Mouse (Mus musculus) stomach, embryonic 16.5 days (tissue): ENCODE results near the gene Tsnaxip1. TPM values are rescaled to one million over a fixed set of nuclear protein-coding genes. Genes with fewer than 3 reads are reported as not detected.

Experiments
- ATAC-seq: fragments of 200-750 bp; cut with Nextera tagmentation; 2 replicates; pipeline ENCODE4 v1.8.0; 2017; ENCODE audit warnings: moderate number of reproducible peaks, moderate TSS enrichment; ENCODE audit not compliant: insufficient read depth, low FRiP score
- H3K27ac ChIP-seq: fragments of 300-500 bp; sonication (generic); 2 replicates; pipeline ENCODE4 v1.5.1; 2014; ENCODE audit warnings: low read length
- H3K27me3 ChIP-seq: fragments of 300-500 bp; sonication (generic); 2 replicates; pipeline ENCODE4 v1.6.1; 2014; ENCODE audit warnings: low read length, control low read depth, mixed read lengths; ENCODE audit not compliant: control insufficient read depth, insufficient read depth
- H3K36me3 ChIP-seq: fragments of 300-500 bp; sonication (generic); 2 replicates; pipeline ENCODE4 v1.6.1; 2014; ENCODE audit warnings: low read length; ENCODE audit not compliant: control insufficient read depth, insufficient read depth
- H3K4me1 ChIP-seq: fragments of 300-500 bp; sonication (generic); 2 replicates; pipeline ENCODE4 v1.6.1; 2014; ENCODE audit warnings: low read length, control low read depth, mixed read lengths; ENCODE audit not compliant: control insufficient read depth, insufficient read depth
- H3K4me2 ChIP-seq: fragments of 300-500 bp; sonication (generic); 2 replicates; pipeline ENCODE4 v1.6.1; 2014; ENCODE audit warnings: low read depth, low read length, mixed read lengths
- H3K4me3 ChIP-seq: fragments of 300-500 bp; sonication (generic); replicated peaks from 2 replicates; pipeline ENCODE4 v1.5.1; 2014; ENCODE audit warnings: mild to moderate bottlenecking, low read length
- H3K9ac ChIP-seq: fragments of 300-500 bp; sonication (generic); 2 replicates; pipeline ENCODE4 v1.6.1; 2014; ENCODE audit warnings: low read length
- H3K9me3 ChIP-seq: fragments of 300-500 bp; sonication (generic); replicated peaks from 2 replicates; pipeline ENCODE4 v1.6.1; 2016; ENCODE audit warnings: low read length, control low read depth; ENCODE audit not compliant: control insufficient read depth
- WGBS: fragments of 180-500 bp; shearing (Covaris S2); extraction: QIAGEN DNeasy Blood & Tissue Kit; methylation state at CpG from one replicate; pipeline ENCODE4 v1.1.7; 2014; 5-methylcytosine and 5-hydroxymethylcytosine counted together
- polyA plus RNA-seq: library from polyadenylated mRNA; unstranded; fragments of >200 nt; fragmentation: Nextera tagmentation; extraction: Ambion mirVana; gene quantifications from 2 replicates; pipeline ENCODE4 v1.2.1, GENCODE M21; 2015

Tsnaxip1 gene
- polyA plus RNA-seq, 1 experiment from 2014 or later: 0.18 TPM

DNA sequence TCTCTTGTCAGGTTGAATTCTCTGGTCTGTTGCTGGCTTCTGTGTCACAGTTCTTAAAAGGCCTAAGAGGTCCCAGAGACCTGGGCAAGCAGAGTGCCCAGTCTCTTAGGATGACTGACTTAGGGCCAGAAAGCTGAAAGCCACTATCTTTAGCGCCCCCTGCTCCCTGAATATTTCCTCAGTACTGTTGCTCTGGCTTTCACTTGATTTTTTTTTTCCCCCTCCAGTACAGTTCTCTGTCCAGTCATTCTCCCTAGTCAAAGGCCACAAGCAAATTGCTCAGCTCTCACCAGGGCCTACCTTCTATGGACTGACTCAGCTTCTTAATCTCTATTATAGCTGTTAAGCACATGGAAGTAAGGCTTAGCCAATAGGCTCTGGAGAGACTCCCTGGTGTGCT is 34.4 kb downstream of the Tsnaxip1 start:
- Histone ChIP-seq H3K4me1 (peaks cover 34% of the 10 kb centered on the region), H3K36me3 (0 out of 2 replicates have a peak, but pooled peaks cover 2% of the 10 kb centered on the region), H3K9me3 (no peaks in the 10 kb centered on the region), H3K9ac (peak overlapping the region; percentile 95), H3K4me3 (peak overlapping the region; percentile 98), H3K4me2 (peak overlapping the region; percentile 88), H3K27ac (no peak overlapping the region), H3K27me3 (no peaks in the 10 kb centered on the region)
- 10% methylated on average over 1 of the region's 1 CpGs for WGBS
- ATAC-seq: no peak

DNA sequence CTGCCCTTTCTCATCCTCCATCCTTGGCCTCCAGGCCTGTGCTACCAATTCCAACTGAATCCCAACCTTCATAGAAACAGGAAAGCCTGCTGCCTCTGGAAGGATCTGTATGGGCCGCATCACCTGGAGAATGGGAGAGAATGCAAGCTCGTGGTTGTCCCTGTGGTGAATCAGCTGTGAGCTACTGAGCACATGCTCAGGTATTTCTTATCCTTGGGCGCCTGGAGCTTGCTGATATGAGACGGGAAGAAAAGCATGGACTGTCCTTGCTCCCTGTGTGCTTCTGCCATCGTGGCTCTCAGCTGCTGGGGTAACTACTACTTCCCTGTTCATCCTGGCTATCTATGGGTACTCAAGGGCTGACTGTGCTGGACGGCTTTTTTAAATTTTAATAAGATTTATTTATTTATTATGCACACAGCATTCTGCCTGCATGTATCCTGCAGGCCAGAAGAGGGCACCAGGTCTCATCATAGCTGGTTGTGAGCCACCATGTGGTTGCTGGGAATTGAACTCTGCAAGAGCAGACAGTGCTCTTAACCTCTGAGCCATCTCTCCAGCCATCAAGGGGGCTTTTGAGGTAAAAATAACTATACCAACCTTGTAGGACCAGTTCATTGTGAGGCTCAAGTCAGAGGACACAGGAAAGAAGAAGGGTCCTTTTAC is 39.0 kb downstream of the Tsnaxip1 start:
- Histone ChIP-seq H3K9me3 (no peaks in the 10 kb centered on the region), H3K36me3 (peaks cover 5% of the 10 kb centered on the region; the same call in 1 of the 2 replicates), H3K9ac (no peak overlapping the region), H3K4me1 (peaks cover 12% of the 10 kb centered on the region), H3K27me3 (no peaks in the 10 kb centered on the region), H3K27ac (no peak overlapping the region), H3K4me3 (no peak overlapping the region), H3K4me2 (no peak overlapping the region)
- 80% methylated on average over 6 of the region's 6 CpGs for WGBS
- ATAC-seq: no peak

DNA sequence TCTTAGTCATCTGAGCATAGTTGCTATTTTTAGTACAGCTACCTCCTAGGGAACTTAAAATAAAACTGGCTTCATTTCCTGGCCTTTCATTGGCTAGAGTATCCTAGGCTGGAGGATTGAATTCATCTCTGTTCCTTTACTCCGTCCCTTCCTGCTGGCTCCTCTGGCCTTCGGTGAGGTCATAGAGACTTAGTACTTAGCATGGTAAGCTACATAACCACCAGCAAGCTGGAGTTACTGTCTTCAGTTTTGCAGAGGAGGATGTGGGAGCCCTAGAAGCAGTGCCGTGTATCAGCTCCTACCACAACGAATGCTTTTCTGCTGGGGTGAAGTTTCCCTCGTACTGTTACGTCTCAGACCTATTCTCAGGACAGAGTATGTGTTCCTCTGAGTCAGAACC is 46.8 kb downstream of the Tsnaxip1 start:
- no peak overlapping the region for H3K9ac ChIP-seq
- no peaks in the 10 kb centered on the region for H3K9me3 ChIP-seq
- ATAC-seq: peak; percentile 44; the same call in 1 of the 2 replicates
- H3K4me3 ChIP-seq: no peak overlapping the region
- H3K4me1 ChIP-seq: no peaks in the 10 kb centered on the region
- WGBS: 80% methylated on average over 6 of the region's 6 CpGs
- H3K27ac ChIP-seq: no peak overlapping the region
- H3K4me2 ChIP-seq: no peak overlapping the region
- peaks cover 19% of the 10 kb centered on the region for H3K36me3 ChIP-seq
- H3K27me3 ChIP-seq: no peaks in the 10 kb centered on the region

DNA sequence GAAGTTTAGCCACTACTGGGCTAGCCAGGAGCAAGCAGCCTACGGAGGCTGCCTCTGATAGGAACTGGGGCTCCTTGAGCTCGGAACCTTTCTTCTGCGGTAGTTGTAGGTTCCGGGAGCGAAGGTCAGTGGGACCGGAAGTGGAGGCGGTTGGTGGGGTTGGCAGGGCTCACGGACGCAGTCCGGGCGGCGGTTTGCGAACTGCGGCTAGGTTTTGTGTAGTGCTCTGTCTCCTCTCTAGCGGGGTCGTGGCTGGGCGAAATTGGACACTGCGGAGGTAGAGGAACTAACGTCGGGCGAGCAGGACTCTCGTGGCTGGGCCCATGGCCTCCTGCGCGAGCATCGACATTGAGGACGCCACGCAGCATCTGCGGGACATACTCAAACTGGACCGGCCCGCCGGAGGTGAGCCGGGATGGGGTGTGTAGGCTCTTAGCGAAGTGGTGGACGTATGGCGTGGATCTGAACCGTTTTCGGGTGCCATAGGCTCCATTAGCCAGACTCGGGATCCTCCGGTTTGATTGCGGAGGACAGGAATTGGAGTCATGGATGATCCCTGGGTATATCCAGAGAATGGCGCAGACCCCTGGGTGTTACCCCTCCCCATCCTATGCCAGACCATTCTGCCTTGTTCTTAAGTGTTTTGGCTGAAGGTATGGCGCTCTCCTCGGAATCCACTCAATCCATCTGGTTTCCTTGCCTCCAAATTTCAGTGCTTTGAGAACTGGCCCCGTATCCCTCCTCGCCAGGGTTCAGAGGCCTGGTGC is 53.4 kb downstream of the Tsnaxip1 start, which contains the start of gene Edc4:
TSS of gene Edc4 (plus strand) at position 128 of the 767 bp plus-strand sequence.
- H3K36me3 ChIP-seq: peaks cover 15% of the 10 kb centered on the region
- H3K4me2 ChIP-seq: peak within 1 kb of the TSS; percentile 97
- no peaks in the 10 kb centered on the region for H3K9me3 ChIP-seq
- WGBS: under 1% methylated on average over 45 of the region's 45 CpGs
- peak within 1 kb of the TSS; percentile 93 for H3K9ac ChIP-seq
- no peaks in the 10 kb centered on the region for H3K27me3 ChIP-seq
- H3K4me3 ChIP-seq: peak within 1 kb of the TSS; percentile 87
- ATAC-seq: peak; percentile 89
- H3K4me1 ChIP-seq: peaks cover 14% of the 10 kb centered on the region
- H3K27ac ChIP-seq: peak within 1 kb of the TSS; percentile 66; the same call in 1 of the 2 replicates

DNA sequence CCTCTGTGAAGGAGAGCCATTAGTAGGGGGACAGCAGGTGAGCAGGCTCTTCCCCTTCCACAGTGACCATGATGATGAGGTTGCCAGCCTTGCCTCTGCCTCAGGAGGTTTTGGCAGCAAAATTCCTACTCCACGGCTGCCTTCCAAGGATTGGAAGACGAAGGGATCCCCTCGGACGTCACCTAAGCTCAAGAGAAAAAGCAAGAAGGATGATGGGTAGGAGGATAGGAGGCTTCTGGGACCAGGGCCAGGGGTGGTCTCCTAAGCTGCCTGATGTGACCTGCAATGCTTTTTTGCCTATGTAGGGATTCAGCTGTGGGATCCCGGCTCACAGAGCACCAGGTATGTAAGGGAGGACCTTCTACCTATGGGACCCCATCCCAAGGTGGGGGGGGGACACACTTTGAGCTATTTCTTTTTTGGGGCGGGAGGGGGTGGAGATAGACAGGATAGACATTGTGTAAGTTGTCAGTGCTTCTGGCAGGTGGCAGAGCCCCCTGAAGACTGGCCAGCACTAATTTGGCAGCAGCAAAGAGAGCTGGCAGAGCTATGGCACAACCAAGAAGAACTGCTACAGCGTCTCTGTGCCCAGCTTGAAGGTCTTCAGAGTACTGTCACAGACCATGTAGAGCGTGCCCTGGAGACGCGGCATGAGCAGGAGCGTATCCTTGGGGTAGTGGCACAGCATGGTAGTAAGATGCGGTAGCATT is 62.4 kb downstream of the Tsnaxip1 start:
- WGBS: 93% methylated on average over 12 of the region's 12 CpGs
- Histone ChIP-seq H3K27me3 (no peaks in the 10 kb centered on the region), H3K4me3 (no peak overlapping the region), H3K4me2 (no peak overlapping the region), H3K4me1 (peaks cover 3% of the 10 kb centered on the region; the same call in 1 of the 2 replicates), H3K36me3 (peaks cover 28% of the 10 kb centered on the region), H3K9me3 (no peaks in the 10 kb centered on the region), H3K27ac (no peak overlapping the region), H3K9ac (no peak overlapping the region)
- ATAC-seq: no peak

DNA sequence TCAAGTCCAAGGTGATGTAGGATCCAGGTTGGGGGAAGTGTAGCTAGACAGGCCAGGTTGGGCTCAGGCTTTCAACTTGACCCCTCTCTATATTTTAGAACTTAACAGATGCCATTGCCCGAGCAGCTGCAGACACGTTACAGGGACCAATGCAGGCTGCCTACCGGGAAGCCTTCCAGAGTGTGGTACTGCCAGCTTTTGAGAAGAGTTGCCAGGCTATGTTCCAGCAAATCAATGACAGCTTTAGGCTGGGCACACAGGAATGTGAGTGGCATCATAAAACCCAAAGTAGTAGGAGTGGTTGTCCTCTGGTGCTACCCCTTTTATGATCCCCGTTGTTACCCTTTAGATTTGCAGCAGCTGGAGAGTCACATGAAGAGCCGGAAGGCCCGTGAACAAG is 63.3 kb downstream of the Tsnaxip1 start:
- H3K36me3 ChIP-seq: peaks cover 24% of the 10 kb centered on the region
- no peak overlapping the region for H3K9ac ChIP-seq
- peaks cover 3% of the 10 kb centered on the region; the same call in 1 of the 2 replicates for H3K4me1 ChIP-seq
- no peak for ATAC-seq
- H3K9me3 ChIP-seq: no peaks in the 10 kb centered on the region
- no peak overlapping the region for H3K4me3 ChIP-seq
- H3K27ac ChIP-seq: no peak overlapping the region
- WGBS: 90% methylated on average over 6 of the region's 6 CpGs
- no peaks in the 10 kb centered on the region for H3K27me3 ChIP-seq
- no peak overlapping the region for H3K4me2 ChIP-seq

DNA sequence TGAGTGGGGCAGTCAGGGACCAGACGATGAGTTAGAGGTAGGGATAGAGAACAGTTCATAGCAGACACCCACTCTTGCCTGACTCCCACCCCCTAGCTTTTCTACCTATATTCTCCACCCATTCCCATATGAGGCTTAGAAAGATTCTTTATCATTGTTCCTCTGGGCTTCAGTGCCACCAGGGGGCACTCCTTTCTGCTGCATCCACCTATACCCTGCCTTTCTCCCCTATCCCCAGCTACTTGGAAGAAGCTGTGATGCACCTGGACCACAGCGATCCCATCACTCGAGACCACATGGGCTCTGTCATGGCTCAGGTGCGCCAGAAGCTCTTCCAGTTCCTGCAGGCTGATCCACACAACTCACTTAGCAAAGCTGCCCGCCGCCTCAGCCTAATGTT is 64.9 kb downstream of the Tsnaxip1 start:
- Histone ChIP-seq H3K27me3 (no peaks in the 10 kb centered on the region), H3K4me2 (no peak overlapping the region), H3K4me3 (no peak overlapping the region), H3K9ac (no peak overlapping the region), H3K27ac (no peak overlapping the region), H3K4me1 (peaks cover 3% of the 10 kb centered on the region; the same call in 1 of the 2 replicates), H3K36me3 (peaks cover 21% of the 10 kb centered on the region), H3K9me3 (no peaks in the 10 kb centered on the region)
- 86% methylated on average over 6 of the region's 6 CpGs for WGBS
- ATAC-seq: no peak

DNA sequence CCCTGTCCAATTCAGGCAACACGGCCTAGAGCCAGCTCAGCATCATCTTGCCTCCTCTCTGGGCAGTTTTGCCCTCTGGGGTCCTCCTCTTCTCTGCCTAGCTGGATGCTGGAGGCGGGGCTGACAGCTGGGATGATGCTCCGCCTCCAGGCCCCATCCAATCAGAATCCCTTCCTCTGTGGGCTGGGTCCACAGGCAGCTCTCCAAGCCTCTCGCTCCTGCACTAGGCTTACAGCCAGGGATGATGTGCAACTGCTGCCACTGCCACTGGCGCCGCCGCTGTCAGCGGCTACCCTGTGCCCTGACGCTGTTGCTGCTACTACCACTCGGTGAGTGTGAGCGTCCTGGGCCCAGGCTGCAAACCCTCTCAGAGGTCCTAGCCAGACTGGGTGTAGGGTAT is 65.8 kb downstream of the Tsnaxip1 start, which contains the start of gene Nrn1l:
TSS of gene Nrn1l (plus strand) at position 229 of the 400 bp plus-strand sequence.
- no peak within 1 kb of the TSS for H3K4me3 ChIP-seq
- H3K9me3 ChIP-seq: no peaks in the 10 kb centered on the region
- H3K4me1 ChIP-seq: peaks cover 3% of the 10 kb centered on the region; the same call in 1 of the 2 replicates
- peaks cover 19% of the 10 kb centered on the region for H3K36me3 ChIP-seq
- no peak within 1 kb of the TSS; the same call in 1 of the 2 replicates for H3K27ac ChIP-seq
- ATAC-seq: peak; percentile 87
- H3K9ac ChIP-seq: peak within 1 kb of the TSS; percentile 54; the same call in 1 of the 2 replicates
- peak within 1 kb of the TSS; percentile 34 for H3K4me2 ChIP-seq
- no peaks in the 10 kb centered on the region for H3K27me3 ChIP-seq
- whole genome bisulfite sequencing: 8% methylated on average over 11 of the region's 11 CpGs
